Mouse (Mus musculus) forebrain, embryonic 15.5 days (tissue): ENCODE measurements around the gene Golga7b. TPM values are rescaled to one million over a fixed set of nuclear protein-coding genes. Genes with fewer than 3 reads are reported as not detected.
A peak's percentile ranks its signal among the peaks of the same experiment; 100 is the strongest.

Experiments used
- ATAC-seq: fragments of 200-750 bp; cut with Nextera tagmentation; replicated peaks from 2 replicates; pipeline ENCODE4 v1.8.0; 2017; ENCODE audit warnings: mild to moderate bottlenecking, moderate TSS enrichment, moderate library complexity
- H3K27ac ChIP-seq: fragments of 300-500 bp; sonication (generic); replicated peaks from 2 replicates; pipeline ENCODE4 v1.5.1; 2015; ENCODE audit warnings: mild to moderate bottlenecking, inconsistent platforms
- H3K27me3 ChIP-seq: fragments of 300-500 bp; sonication (generic); 2 replicates; pipeline ENCODE4 v1.6.1; 2015; ENCODE audit warnings: inconsistent platforms
- H3K36me3 ChIP-seq: fragments of 300-500 bp; sonication (generic); 2 replicates; pipeline ENCODE4 v1.6.1; 2015; ENCODE audit warnings: mild to moderate bottlenecking, inconsistent platforms
- H3K4me1 ChIP-seq: fragments of 300-500 bp; sonication (generic); 2 replicates; pipeline ENCODE4 v1.6.1; 2015; ENCODE audit warnings: inconsistent platforms
- H3K4me2 ChIP-seq: fragments of 300-500 bp; sonication (generic); replicated peaks from 2 replicates; pipeline ENCODE4 v1.6.1; 2015; ENCODE audit warnings: mild to moderate bottlenecking, inconsistent platforms
- H3K4me3 ChIP-seq: fragments of 300-500 bp; sonication (generic); 2 replicates; pipeline ENCODE4 v1.5.1; 2015; ENCODE audit warnings: mild to moderate bottlenecking, inconsistent platforms
- H3K9ac ChIP-seq: fragments of 300-500 bp; sonication (generic); replicated peaks from 2 replicates; pipeline ENCODE4 v1.6.1; 2015; ENCODE audit warnings: mild to moderate bottlenecking, inconsistent platforms
- H3K9me3 ChIP-seq: fragments of 300-500 bp; sonication (generic); 2 replicates; pipeline ENCODE4 v1.6.1; 2016; ENCODE audit warnings: inconsistent platforms
- WGBS: fragments of 180-500 bp; shearing (Covaris S2); methylation state at CpG from one replicate; pipeline ENCODE4 v1.1.7; 2015; ENCODE audit warnings: mixed read lengths; 5-methylcytosine and 5-hydroxymethylcytosine counted together
- polyA plus RNA-seq: library from polyadenylated mRNA; unstranded; fragments of >200 nt; fragmentation: Nextera tagmentation; extraction: Ambion mirVana; gene quantifications from 2 replicates; pipeline ENCODE4 v1.2.1, GENCODE M21; 2015

Gene Golga7b
- polyA plus RNA-seq, 1 experiment from 2014 or later = 31.5 TPM

GRCm38 (mm10) chr19:42255784-42256610 lies 8.6 kb downstream of the Golga7b start:
- peaks cover 15% of the 10 kb centered on the region for H3K27me3 ChIP-seq
- peak overlapping the region; percentile 39 for H3K27ac ChIP-seq
- H3K36me3 ChIP-seq = no peaks in the 10 kb centered on the region
- H3K4me1 ChIP-seq = peaks cover 33% of the 10 kb centered on the region
- peak; percentile 74 for ATAC-seq
- peak overlapping the region; percentile 61 for H3K4me3 ChIP-seq
- H3K9me3 ChIP-seq = no peaks in the 10 kb centered on the region
- H3K9ac ChIP-seq = peak overlapping the region; percentile 66
- WGBS = 2% methylated on average over 37 of the region's 42 CpGs
- peak overlapping the region; percentile 73 for H3K4me2 ChIP-seq

- peak; percentile 56 for ATAC-seq
- Histone ChIP-seq H3K27me3 (peaks cover 15% of the 10 kb centered on the region), H3K4me3 (peak overlapping the region; percentile 61), H3K36me3 (no peaks in the 10 kb centered on the region), H3K4me2 (peak overlapping the region; percentile 73), H3K27ac (peak overlapping the region; percentile 39), H3K9me3 (no peaks in the 10 kb centered on the region), H3K4me1 (peaks cover 33% of the 10 kb centered on the region), H3K9ac (peak overlapping the region; percentile 66; the same call in 1 of the 2 replicates)
- WGBS = 19% methylated on average over 12 of the region's 12 CpGs
Observed at GRCm38 (mm10) chr19:42256611-42257240, 9.4 kb downstream of the Golga7b start.

GRCm38 (mm10) chr19:42257241-42257635 lies 9.9 kb downstream of the Golga7b start:
- Histone ChIP-seq H3K9me3 (no peaks in the 10 kb centered on the region), H3K9ac (no peak overlapping the region), H3K36me3 (no peaks in the 10 kb centered on the region), H3K4me2 (peak overlapping the region; percentile 73), H3K27ac (0 out of 2 replicates have a peak overlapping the region, but pooled peaks have one; percentile 39), H3K27me3 (peaks cover 15% of the 10 kb centered on the region), H3K4me3 (peak overlapping the region; percentile 61), H3K4me1 (peaks cover 33% of the 10 kb centered on the region)
- WGBS = 54% methylated on average over 12 of the region's 12 CpGs
- no peak for ATAC-seq

GRCm38 (mm10) chr19:42258031-42258430 lies 10.7 kb downstream of the Golga7b start:
- Histone ChIP-seq H3K27me3 (peaks cover 15% of the 10 kb centered on the region), H3K4me2 (no peak overlapping the region), H3K4me1 (peaks cover 33% of the 10 kb centered on the region), H3K9ac (no peak overlapping the region), H3K36me3 (no peaks in the 10 kb centered on the region), H3K27ac (no peak overlapping the region), H3K9me3 (no peaks in the 10 kb centered on the region), H3K4me3 (no peak overlapping the region)
- ATAC-seq = no peak
- 73% methylated on average over 3 of the region's 3 CpGs for WGBS

GRCm38 (mm10) chr19:42258596-42258995 lies 11.2 kb downstream of the Golga7b start:
- Histone ChIP-seq H3K4me1 (peaks cover 33% of the 10 kb centered on the region), H3K9me3 (no peaks in the 10 kb centered on the region), H3K4me3 (no peak overlapping the region), H3K4me2 (no peak overlapping the region), H3K27ac (no peak overlapping the region), H3K27me3 (peaks cover 11% of the 10 kb centered on the region), H3K36me3 (no peaks in the 10 kb centered on the region), H3K9ac (no peak overlapping the region)
- ATAC-seq = no peak
- 70% methylated on average over 5 of the region's 5 CpGs for WGBS

- no peak overlapping the region for H3K9ac ChIP-seq
- H3K4me1 ChIP-seq = peaks cover 25% of the 10 kb centered on the region
- H3K36me3 ChIP-seq = no peaks in the 10 kb centered on the region
- ATAC-seq = no peak
- H3K27me3 ChIP-seq = no peaks in the 10 kb centered on the region
- H3K27ac ChIP-seq = no peak overlapping the region
- H3K4me3 ChIP-seq = no peak overlapping the region
- H3K4me2 ChIP-seq = no peak overlapping the region
- no peaks in the 10 kb centered on the region for H3K9me3 ChIP-seq
- 74% methylated on average over 8 of the region's 8 CpGs for WGBS
Observed at GRCm38 (mm10) chr19:42260486-42260885, 13.1 kb downstream of the Golga7b start.

GRCm38 (mm10) chr19:42263524-42263923 lies 16.1 kb downstream of the Golga7b start:
- no peak for ATAC-seq
- Histone ChIP-seq H3K36me3 (no peaks in the 10 kb centered on the region; the same call in 1 of the 2 replicates), H3K27me3 (no peaks in the 10 kb centered on the region), H3K9ac (no peak overlapping the region), H3K27ac (no peak overlapping the region), H3K4me3 (no peak overlapping the region), H3K9me3 (no peaks in the 10 kb centered on the region), H3K4me2 (no peak overlapping the region), H3K4me1 (peaks cover 5% of the 10 kb centered on the region; the same call in 1 of the 2 replicates)
- WGBS = 51% methylated on average over 3 of the region's 3 CpGs

GRCm38 (mm10) chr19:42268337-42268736 lies 21.0 kb downstream of the Golga7b start:
- no peak overlapping the region for H3K27ac ChIP-seq
- no peaks in the 10 kb centered on the region for H3K27me3 ChIP-seq
- no peaks in the 10 kb centered on the region; the same call in 1 of the 2 replicates for H3K36me3 ChIP-seq
- H3K9me3 ChIP-seq = no peaks in the 10 kb centered on the region
- H3K9ac ChIP-seq = no peak overlapping the region
- peak overlapping the region; percentile 33 for H3K4me2 ChIP-seq
- no peak for ATAC-seq
- H3K4me1 ChIP-seq = peaks cover 4% of the 10 kb centered on the region; the same call in 1 of the 2 replicates
- 3% methylated on average over 19 of the region's 19 CpGs for WGBS
- peak overlapping the region; percentile 4; the same call in 1 of the 2 replicates for H3K4me3 ChIP-seq

GRCm38 (mm10) chr19:42270119-42270518 lies 22.7 kb downstream of the Golga7b start:
- Histone ChIP-seq H3K9ac (no peak overlapping the region), H3K4me1 (peaks cover 4% of the 10 kb centered on the region; the same call in 1 of the 2 replicates), H3K27me3 (no peaks in the 10 kb centered on the region), H3K4me3 (no peak overlapping the region), H3K27ac (no peak overlapping the region), H3K36me3 (no peaks in the 10 kb centered on the region; the same call in 1 of the 2 replicates), H3K4me2 (no peak overlapping the region), H3K9me3 (no peaks in the 10 kb centered on the region)
- ATAC-seq = no peak
- WGBS = 66% methylated on average over 6 of the region's 6 CpGs

- Histone ChIP-seq H3K36me3 (no peaks in the 10 kb centered on the region; the same call in 1 of the 2 replicates), H3K4me1 (peaks cover 4% of the 10 kb centered on the region; the same call in 1 of the 2 replicates), H3K9ac (no peak overlapping the region), H3K9me3 (no peaks in the 10 kb centered on the region), H3K27me3 (no peaks in the 10 kb centered on the region), H3K27ac (no peak overlapping the region), H3K4me2 (no peak overlapping the region), H3K4me3 (no peak overlapping the region)
- WGBS = 83% methylated on average over 7 of the region's 7 CpGs
- ATAC-seq = no peak
Observed at GRCm38 (mm10) chr19:42271182-42271581, 23.8 kb downstream of the Golga7b start.

GRCm38 (mm10) chr19:42272003-42272963 lies 24.9 kb downstream of the Golga7b start:
- peak; percentile 60 for ATAC-seq
- Histone ChIP-seq H3K4me1 (peaks cover 4% of the 10 kb centered on the region; the same call in 1 of the 2 replicates), H3K4me3 (no peak overlapping the region), H3K27ac (no peak overlapping the region), H3K4me2 (no peak overlapping the region), H3K27me3 (no peaks in the 10 kb centered on the region), H3K36me3 (no peaks in the 10 kb centered on the region; the same call in 1 of the 2 replicates), H3K9ac (no peak overlapping the region), H3K9me3 (no peaks in the 10 kb centered on the region)
- 45% methylated on average over 14 of the region's 14 CpGs for WGBS
